Mouse (Mus musculus): Measurements from ENCODE around the gene Tm4sf20. TPM values are rescaled to one million over a fixed set of nuclear protein-coding genes. Genes with fewer than 3 reads are reported as not detected.

Gene Tm4sf20
- 0.20 and 0.23 TPM in 2 replicates for polyA plus RNA-seq (2015; fragmentation: Nextera tagmentation; extraction: Ambion mirVana)

DNA sequence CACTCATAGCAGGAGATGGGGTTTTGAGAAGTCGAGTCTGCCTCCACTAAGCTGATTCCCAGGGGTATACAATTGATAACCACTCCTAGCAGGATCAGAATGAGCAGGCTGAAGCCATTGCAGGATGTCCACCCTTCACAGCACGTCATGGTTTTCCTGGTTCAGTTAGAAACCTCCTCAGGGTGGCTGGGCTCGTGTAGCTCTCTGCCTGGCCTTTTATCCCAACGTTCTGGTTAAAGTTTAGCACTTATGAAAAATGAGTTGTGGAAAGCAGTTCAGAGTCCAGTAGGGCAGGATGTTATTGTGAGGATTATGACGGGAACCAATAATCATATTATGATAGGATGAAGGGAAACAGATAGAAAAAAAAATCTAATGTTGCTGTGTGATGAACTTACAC, at the start of gene Tm4sf20:
Gene Tm4sf20 (minus strand): TSS at position 193 of the 400 bp plus-strand sequence.
- H3K4me1 ChIP-seq, result no peaks in the 10 kb centered on the region; the same call in 1 of the 2 replicates
- no peak within 1 kb of the TSS for H3K4me3 ChIP-seq
- no peak for ATAC-seq (ENCODE audit: low FRiP score, low read depth)
- H3K9me3 ChIP-seq, result no peaks in the 10 kb centered on the region
- no peak within 1 kb of the TSS for H3K27ac ChIP-seq
- H3K9ac ChIP-seq, result no peak within 1 kb of the TSS
- H3K27me3 ChIP-seq, result no peaks in the 10 kb centered on the region
- H3K4me2 ChIP-seq (replicated peaks), result no peak within 1 kb of the TSS
- WGBS, result 78% methylated on average over 5 of the region's 5 CpGs
- H3K36me3 ChIP-seq, result no peaks in the 10 kb centered on the region

GRCm38 (mm10) chr1:82815941-82816716, 47.9 kb upstream of the Tm4sf20 start:
- H3K9ac ChIP-seq, result no peak overlapping the region
- H3K27me3 ChIP-seq, result no peaks in the 10 kb centered on the region
- no peak overlapping the region for H3K4me3 ChIP-seq
- H3K4me1 ChIP-seq, result peaks cover 7% of the 10 kb centered on the region; the same call in 1 of the 2 replicates
- H3K9me3 ChIP-seq, result no peaks in the 10 kb centered on the region
- H3K36me3 ChIP-seq, result no peaks in the 10 kb centered on the region
- 75% methylated on average over 17 of the region's 17 CpGs for WGBS
- no peak overlapping the region for H3K27ac ChIP-seq
- ATAC-seq (ENCODE audit: low FRiP score, low read depth), result no peak
- H3K4me2 ChIP-seq (replicated peaks), result no peak overlapping the region

GRCm38 (mm10) chr1:82811766-82812165, 43.5 kb upstream of the Tm4sf20 start:
- no peak overlapping the region for H3K27ac ChIP-seq
- H3K4me1 ChIP-seq, result peaks cover 4% of the 10 kb centered on the region; the same call in 1 of the 2 replicates
- no peaks in the 10 kb centered on the region for H3K36me3 ChIP-seq
- H3K4me2 ChIP-seq (replicated peaks), result no peak overlapping the region
- H3K4me3 ChIP-seq, result no peak overlapping the region
- no peak for ATAC-seq (ENCODE audit: low FRiP score, low read depth)
- no peak overlapping the region for H3K9ac ChIP-seq
- WGBS, result 65% methylated on average over 1 of the region's 1 CpGs
- no peaks in the 10 kb centered on the region for H3K27me3 ChIP-seq
- no peaks in the 10 kb centered on the region for H3K9me3 ChIP-seq

DNA sequence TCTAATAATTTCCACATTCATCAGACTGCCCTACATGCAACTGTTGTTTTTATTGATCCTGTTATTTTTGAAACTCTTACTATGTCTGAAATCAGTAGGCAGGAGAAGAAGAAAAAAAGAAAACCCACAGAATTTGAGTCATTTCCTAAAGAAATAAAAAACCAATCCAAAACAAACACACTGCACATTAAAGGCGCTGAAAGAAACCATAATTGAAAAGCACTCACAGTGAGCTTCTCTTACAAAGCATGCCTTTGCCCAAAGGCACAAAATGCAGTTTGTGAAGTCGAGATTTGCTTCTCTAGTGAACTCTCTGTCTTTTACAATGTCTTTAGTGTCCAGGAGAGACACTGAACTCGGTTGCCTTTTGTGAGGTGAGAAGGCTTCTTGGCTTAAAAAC, 40.3 kb upstream of the Tm4sf20 start:
- Histone ChIP-seq H3K4me2 (replicated peaks) (no peak overlapping the region), H3K9me3 (no peaks in the 10 kb centered on the region; the same call in 1 of the 2 replicates), H3K27ac (peak overlapping the region; percentile 34; the same call in 1 of the 2 replicates), H3K36me3 (no peaks in the 10 kb centered on the region), H3K4me3 (no peak overlapping the region), H3K9ac (no peak overlapping the region), H3K4me1 (peaks cover 4% of the 10 kb centered on the region; the same call in 1 of the 2 replicates), H3K27me3 (no peaks in the 10 kb centered on the region)
- WGBS, result 34% methylated on average over 3 of the region's 3 CpGs
- 0 out of 2 replicates have a peak, but pooled peaks have one; percentile 24 for ATAC-seq (ENCODE audit: low FRiP score, low read depth)

DNA sequence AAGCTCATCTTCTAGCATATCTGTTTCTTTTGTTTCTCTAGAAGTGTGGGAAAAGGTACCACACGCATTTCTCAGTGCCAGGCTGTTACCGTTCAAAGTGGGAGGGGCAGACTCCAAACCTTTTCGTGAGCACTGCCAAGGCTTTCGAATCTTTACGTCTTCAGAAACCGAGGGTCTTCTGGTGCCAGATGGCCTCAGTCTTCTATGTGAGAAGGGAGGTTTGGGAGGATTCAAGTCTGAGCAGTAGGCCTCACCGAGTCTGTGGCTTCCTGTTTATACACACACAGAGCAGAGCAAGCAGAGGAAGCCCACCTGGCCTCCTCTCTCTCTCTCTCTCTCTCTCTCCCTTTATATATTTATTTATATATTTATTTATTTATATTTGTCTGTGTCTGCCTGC, 38.9 kb upstream of the Tm4sf20 start:
- Histone ChIP-seq H3K4me2 (replicated peaks) (no peak overlapping the region), H3K9me3 (no peaks in the 10 kb centered on the region; the same call in 1 of the 2 replicates), H3K36me3 (no peaks in the 10 kb centered on the region), H3K27ac (no peak overlapping the region), H3K9ac (no peak overlapping the region), H3K27me3 (no peaks in the 10 kb centered on the region), H3K4me3 (no peak overlapping the region), H3K4me1 (peaks cover 4% of the 10 kb centered on the region; the same call in 1 of the 2 replicates)
- no peak for ATAC-seq (ENCODE audit: low FRiP score, low read depth)
- WGBS, result 82% methylated on average over 7 of the region's 7 CpGs

DNA sequence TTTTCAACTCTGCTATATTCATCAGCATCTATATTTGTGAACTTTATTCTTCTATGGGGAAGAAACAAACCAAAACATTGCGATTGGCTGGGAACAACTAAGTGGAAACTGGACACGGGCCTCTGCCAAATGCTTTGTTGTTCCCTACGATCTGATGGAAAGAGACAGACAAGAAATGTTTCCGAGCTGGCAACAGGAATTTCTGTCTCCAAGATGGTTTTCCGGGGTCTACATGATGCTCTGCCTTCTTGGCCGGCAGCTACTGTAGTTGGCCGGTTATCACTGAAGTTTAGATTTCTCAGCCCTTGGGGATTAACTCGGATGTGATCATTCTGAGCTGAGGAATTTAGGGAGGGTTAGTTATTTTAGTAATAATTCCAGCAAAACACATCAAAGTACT, 38.1 kb upstream of the Tm4sf20 start:
- Histone ChIP-seq H3K9ac (no peak overlapping the region), H3K36me3 (no peaks in the 10 kb centered on the region), H3K4me1 (peaks cover 4% of the 10 kb centered on the region; the same call in 1 of the 2 replicates), H3K27me3 (no peaks in the 10 kb centered on the region), H3K4me3 (no peak overlapping the region), H3K9me3 (no peaks in the 10 kb centered on the region; the same call in 1 of the 2 replicates), H3K4me2 (replicated peaks) (no peak overlapping the region), H3K27ac (no peak overlapping the region)
- no peak for ATAC-seq (ENCODE audit: low FRiP score, low read depth)
- 84% methylated on average over 8 of the region's 8 CpGs for WGBS

- ATAC-seq (ENCODE audit: low FRiP score, low read depth), result no peak
- Histone ChIP-seq H3K4me3 (no peak overlapping the region), H3K27ac (no peak overlapping the region), H3K9me3 (no peaks in the 10 kb centered on the region; the same call in 1 of the 2 replicates), H3K27me3 (no peaks in the 10 kb centered on the region), H3K4me1 (peaks cover 3% of the 10 kb centered on the region; the same call in 1 of the 2 replicates), H3K4me2 (replicated peaks) (no peak overlapping the region), H3K36me3 (no peaks in the 10 kb centered on the region), H3K9ac (no peak overlapping the region)
- 88% methylated on average over 1 of the region's 1 CpGs for WGBS
These were observed 35.8 kb upstream of the Tm4sf20 start for GRCm38 (mm10) chr1:82804059-82804458.

GRCm38 (mm10) chr1:82803608-82804007, 35.3 kb upstream of the Tm4sf20 start:
- WGBS, result 77% methylated on average over 7 of the region's 7 CpGs
- Histone ChIP-seq H3K27me3 (no peaks in the 10 kb centered on the region), H3K4me3 (no peak overlapping the region), H3K9ac (no peak overlapping the region), H3K9me3 (no peaks in the 10 kb centered on the region; the same call in 1 of the 2 replicates), H3K36me3 (no peaks in the 10 kb centered on the region), H3K27ac (no peak overlapping the region), H3K4me1 (no peaks in the 10 kb centered on the region), H3K4me2 (replicated peaks) (no peak overlapping the region)
- ATAC-seq (ENCODE audit: low FRiP score, low read depth), result no peak

DNA sequence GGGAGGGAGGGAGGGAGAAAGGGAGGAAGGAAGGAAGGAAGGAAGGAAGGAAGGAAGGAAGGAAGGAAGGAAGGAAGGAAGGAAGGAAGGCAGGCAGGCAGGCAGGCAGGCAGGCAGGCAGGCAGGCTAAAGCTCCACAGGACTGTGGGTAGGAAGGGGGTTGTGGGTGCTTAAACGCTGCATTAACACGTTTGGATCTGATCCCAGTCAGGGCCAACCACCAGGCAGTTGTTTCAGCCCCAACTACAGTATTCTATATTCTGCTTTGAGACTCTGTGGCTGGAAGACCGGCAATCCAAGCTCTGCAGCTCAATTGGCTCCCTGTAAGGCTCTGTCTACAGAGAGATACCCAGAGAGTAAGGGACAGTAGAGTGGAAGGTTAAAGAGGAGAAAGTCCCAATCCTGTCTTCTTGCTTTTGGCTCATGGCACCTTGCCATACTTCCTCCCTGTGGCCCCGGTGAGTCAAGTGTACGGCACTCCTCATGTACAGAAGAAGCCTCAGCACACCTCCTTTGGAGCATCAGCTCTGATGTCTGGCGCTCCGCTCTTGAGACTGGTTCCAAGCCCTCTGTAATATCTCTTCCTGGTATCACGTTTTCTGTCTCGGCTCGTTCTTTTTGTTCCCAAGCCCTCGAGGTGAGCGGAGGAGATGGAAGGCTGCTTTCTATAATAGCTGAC, 33.0 kb upstream of the Tm4sf20 start:
- 77% methylated on average over 12 of the region's 12 CpGs for WGBS
- H3K9ac ChIP-seq, result no peak overlapping the region
- no peaks in the 10 kb centered on the region; the same call in 1 of the 2 replicates for H3K9me3 ChIP-seq
- H3K4me1 ChIP-seq, result no peaks in the 10 kb centered on the region
- no peak overlapping the region for H3K4me2 ChIP-seq (replicated peaks)
- no peak for ATAC-seq (ENCODE audit: low FRiP score, low read depth)
- H3K36me3 ChIP-seq, result no peaks in the 10 kb centered on the region
- H3K4me3 ChIP-seq, result no peak overlapping the region
- no peaks in the 10 kb centered on the region for H3K27me3 ChIP-seq
- H3K27ac ChIP-seq, result no peak overlapping the region

DNA sequence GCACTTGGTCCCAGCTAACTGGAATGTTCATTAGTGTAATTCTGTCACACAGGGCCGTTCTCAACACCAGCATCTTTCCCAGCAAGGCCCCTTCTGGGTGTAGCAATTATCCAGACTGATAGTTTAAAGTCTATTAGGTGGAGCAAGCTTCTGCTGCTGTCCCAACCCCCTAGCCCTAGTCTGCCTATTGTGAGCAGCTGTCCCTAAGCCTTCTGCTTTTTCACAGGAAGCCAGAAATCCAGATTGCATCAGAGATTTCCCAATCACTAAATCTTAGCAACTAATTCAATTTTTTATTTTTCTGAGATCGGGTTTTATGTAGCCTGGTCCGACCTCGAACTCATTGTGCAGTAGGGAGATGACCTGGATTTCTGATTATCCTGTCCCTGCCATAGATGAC, 30.7 kb upstream of the Tm4sf20 start:
- Histone ChIP-seq H3K9me3 (no peaks in the 10 kb centered on the region; the same call in 1 of the 2 replicates), H3K27ac (no peak overlapping the region), H3K36me3 (no peaks in the 10 kb centered on the region), H3K4me3 (no peak overlapping the region), H3K27me3 (no peaks in the 10 kb centered on the region), H3K4me1 (peaks cover 6% of the 10 kb centered on the region; the same call in 1 of the 2 replicates), H3K9ac (no peak overlapping the region), H3K4me2 (replicated peaks) (no peak overlapping the region)
- no peak for ATAC-seq (ENCODE audit: low FRiP score, low read depth)
- WGBS, result 67% methylated on average over 4 of the region's 4 CpGs

DNA sequence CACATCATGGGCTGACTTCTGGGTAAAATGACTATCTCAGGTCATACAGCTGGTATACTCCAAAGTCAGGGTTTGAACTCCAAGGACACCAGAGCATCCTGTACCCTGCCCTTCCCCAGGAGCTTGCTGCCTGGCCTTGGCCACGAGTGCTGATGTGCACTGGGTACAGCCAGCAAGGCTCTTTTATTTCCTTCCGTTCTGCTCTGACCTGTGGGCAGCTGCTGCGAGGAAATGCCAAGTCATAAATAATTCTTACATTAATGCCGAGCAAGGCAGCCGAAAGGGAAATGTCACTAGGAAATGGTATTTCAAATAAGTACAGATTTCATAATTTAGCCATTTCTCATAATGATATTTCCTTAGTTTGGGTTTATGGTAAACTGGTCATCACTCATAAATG, 30.0 kb upstream of the Tm4sf20 start:
- Histone ChIP-seq H3K9ac (no peak overlapping the region), H3K36me3 (no peaks in the 10 kb centered on the region), H3K27ac (no peak overlapping the region), H3K4me3 (no peak overlapping the region), H3K4me2 (replicated peaks) (no peak overlapping the region), H3K4me1 (peaks cover 6% of the 10 kb centered on the region; the same call in 1 of the 2 replicates), H3K9me3 (no peaks in the 10 kb centered on the region), H3K27me3 (no peaks in the 10 kb centered on the region)
- no peak for ATAC-seq (ENCODE audit: low FRiP score, low read depth)
- WGBS, result 38% methylated on average over 5 of the region's 5 CpGs

GRCm38 (mm10) chr1:82797088-82797487, 28.8 kb upstream of the Tm4sf20 start:
- no peak overlapping the region for H3K27ac ChIP-seq
- ATAC-seq (ENCODE audit: low FRiP score, low read depth), result no peak
- no peaks in the 10 kb centered on the region for H3K36me3 ChIP-seq
- 94% methylated on average over 4 of the region's 4 CpGs for WGBS
- H3K9ac ChIP-seq, result no peak overlapping the region
- no peaks in the 10 kb centered on the region for H3K27me3 ChIP-seq
- no peaks in the 10 kb centered on the region for H3K9me3 ChIP-seq
- H3K4me2 ChIP-seq (replicated peaks), result no peak overlapping the region
- H3K4me1 ChIP-seq, result peaks cover 6% of the 10 kb centered on the region; the same call in 1 of the 2 replicates
- H3K4me3 ChIP-seq, result no peak overlapping the region
